ENCODE assay signal across 10 mouse cellular contexts in genomic region chr11:116127986-116128385, GRCm38 (mm10). TPM values are rescaled to one million over a fixed set of nuclear protein-coding genes. Genes with fewer than 3 reads are reported as not detected.
DNase-seq lines count a peak whose midpoint lies in the region; ATAC-seq and TF ChIP-seq lines count a peak whose summit lies in the region.
"Had no signal": no experiment of that assay in that cellular context is flagged by ENCODE, and none has a peak within 500 bp of the region (broad histone marks: within the 10 kb centered on the region; RNA-seq: fewer than 3 reads in every experiment).

No protein-coding gene starts in this region.

- no peak for ATAC-seq in heart, embryonic 11.5 days (replicated peaks; ENCODE audit: insufficient number of reproducible peaks, low FRiP score, low TSS enrichment)
- no peak for ATAC-seq in lung, postnatal 0 days
- ATAC-seq in heart, embryonic 13.5 days (ENCODE audit: extremely low read depth, insufficient number of reproducible peaks, low FRiP score, low TSS enrichment), result no peak
- ATAC-seq in neural tube, embryonic 12.5 days (ENCODE audit: low FRiP score, low read depth), result no peak

- intact Hi-C loops in heart, postnatal 36 days (cut with DNase I), result loop anchor here (2.0 kb wide), 1 partner anchor 17 kb away; no protein-coding TSS in a partner anchor

- 0 out of 2 replicates have a peak, but pooled peaks cover 2% of the 10 kb centered on the region for H3K9me3 ChIP-seq in heart, embryonic 11.5 days (replicated peaks; ENCODE audit: control insufficient read depth, low read length)
- no peaks in the 10 kb centered on the region for H3K9me3 ChIP-seq in lung, postnatal 0 days (ENCODE audit: low read length)
- no peaks in the 10 kb centered on the region for H3K9me3 ChIP-seq in heart, embryonic 13.5 days
- H3K9me3 ChIP-seq in neural tube, embryonic 12.5 days, result 0 out of 2 replicates have a peak, but pooled peaks cover 3% of the 10 kb centered on the region

- WGBS in heart, embryonic 11.5 days (ENCODE audit: insufficient replicate concordance), result 87% methylated on average over 9 of the region's 9 CpGs
- 71% methylated on average over 9 of the region's 9 CpGs for WGBS in lung, postnatal 0 days
- WGBS in heart, embryonic 13.5 days, result 82% methylated on average over 9 of the region's 9 CpGs
- WGBS in neural tube, embryonic 12.5 days, result 60% methylated on average over 9 of the region's 9 CpGs

- H3K4me2 ChIP-seq in heart, embryonic 11.5 days, result no peak overlapping the region
- no peak overlapping the region for H3K4me2 ChIP-seq in lung, postnatal 0 days (replicated peaks; ENCODE audit: low read depth, low read length)
- H3K4me2 ChIP-seq in heart, embryonic 13.5 days, result peak overlapping the region; percentile 49; the same call in 1 of the 2 replicates
- peak overlapping the region; percentile 44 for H3K4me2 ChIP-seq in neural tube, embryonic 12.5 days (replicated peaks)

- H3K4me1 ChIP-seq in heart, embryonic 11.5 days (ENCODE audit: control insufficient read depth, insufficient read depth, low read length), result peaks cover 27% of the 10 kb centered on the region
- peaks cover 15% of the 10 kb centered on the region for H3K4me1 ChIP-seq in lung, postnatal 0 days (ENCODE audit: insufficient read depth, low read depth, low read length)
- H3K4me1 ChIP-seq in heart, embryonic 13.5 days, result peaks cover 38% of the 10 kb centered on the region
- H3K4me1 ChIP-seq in neural tube, embryonic 12.5 days, result peaks cover 33% of the 10 kb centered on the region

- no peaks in the 10 kb centered on the region for H3K27me3 ChIP-seq in heart, embryonic 11.5 days (ENCODE audit: control insufficient read depth, insufficient read depth, low read length)
- no peaks in the 10 kb centered on the region for H3K27me3 ChIP-seq in lung, postnatal 0 days (replicated peaks; ENCODE audit: insufficient read depth, low read length)
- H3K27me3 ChIP-seq in heart, embryonic 13.5 days (replicated peaks), result no peaks in the 10 kb centered on the region
- no peaks in the 10 kb centered on the region for H3K27me3 ChIP-seq in neural tube, embryonic 12.5 days (replicated peaks)

- no peak for DNase-seq in heart, postnatal 36 days
- DNase-seq in lung, postnatal 0 days (ENCODE audit: low spot score), result peak; percentile 19
- no peak for DNase-seq in lung, adult 18-20 months
- no peak for DNase-seq in frontal cortex, postnatal 25 days (ENCODE audit: low spot score in 2 of 2)
- no peak for DNase-seq in left cerebral cortex, adult 11 months (ENCODE audit: low spot score)
- DNase-seq: layer of hippocampus, adult 9-11 months; thymus, postnatal 4 days had no signal

- no peak overlapping the region for H3K4me3 ChIP-seq in heart, embryonic 11.5 days (ENCODE audit: low read depth, low read length)
- no peak overlapping the region for H3K4me3 ChIP-seq in lung, postnatal 0 days (ENCODE audit: low read depth, low read length)
- no peak overlapping the region for H3K4me3 ChIP-seq in heart, embryonic 13.5 days
- no peak overlapping the region for H3K4me3 ChIP-seq in neural tube, embryonic 12.5 days

- H3K9ac ChIP-seq in heart, embryonic 11.5 days (ENCODE audit: low read depth, low read length), result 0 out of 2 replicates have a peak overlapping the region, but pooled peaks have one; percentile 16
- H3K9ac ChIP-seq in lung, postnatal 0 days (replicated peaks; ENCODE audit: low read depth), result no peak overlapping the region
- H3K9ac ChIP-seq in heart, embryonic 13.5 days, result peak overlapping the region; percentile 65
- H3K9ac ChIP-seq in neural tube, embryonic 12.5 days, result no peak overlapping the region

- peaks cover 16% of the 10 kb centered on the region for H3K36me3 ChIP-seq in heart, embryonic 11.5 days (ENCODE audit: control insufficient read depth, insufficient read depth, low read length)
- H3K36me3 ChIP-seq in lung, postnatal 0 days (ENCODE audit: insufficient read depth, low read length), result 0 out of 2 replicates have a peak, but pooled peaks cover 5% of the 10 kb centered on the region
- peaks cover 55% of the 10 kb centered on the region for H3K36me3 ChIP-seq in heart, embryonic 13.5 days
- peaks cover 23% of the 10 kb centered on the region for H3K36me3 ChIP-seq in neural tube, embryonic 12.5 days

- no peak for TF ChIP-seq EP300 in lung, postnatal 0 days (IDR thresholded peaks at IDR 0.05)

- TF ChIP-seq CTCF in lung, postnatal 0 days (IDR thresholded peaks at IDR 0.05), result no peak

- H3K27ac ChIP-seq in heart, embryonic 11.5 days (ENCODE audit: low read depth, low read length), result no peak overlapping the region
- H3K27ac ChIP-seq in lung, postnatal 0 days (ENCODE audit: low read length), result no peak overlapping the region
- H3K27ac ChIP-seq in heart, embryonic 13.5 days (replicated peaks), result peak overlapping the region; percentile 73
- H3K27ac ChIP-seq in neural tube, embryonic 12.5 days, result no peak overlapping the region

RNA-seq across cellular contexts. Expression of gene Trim47, which starts 1.0 kb away (rescaled TPM):
- 38.3 and 40.2 TPM in 2 replicates for polyA plus RNA-seq in heart, embryonic 11.5 days (2014; fragmentation: Nextera tagmentation; extraction: Ambion mirVana)
- total RNA-seq in heart, postnatal 36 days (2021), result 10 to 100 TPM; 25.2 to 34.2 TPM
- polyA plus RNA-seq in lung, postnatal 0 days (2015; fragmentation: Nextera tagmentation; extraction: Ambion mirVana), result 26.3 and 28.8 TPM in 2 replicates
- polyA plus RNA-seq in heart, embryonic 13.5 days (2015; fragmentation: Nextera tagmentation; extraction: Ambion mirVana), result 46.1 and 51.1 TPM in 2 replicates
- polyA plus RNA-seq in neural tube, embryonic 12.5 days (2016; fragmentation: Nextera tagmentation; extraction: Ambion mirVana), result 3.7 and 5.0 TPM in 2 replicates

RNA-seq across cellular contexts. Expression of gene Trim65, which starts 2.9 kb away (rescaled TPM):
- polyA plus RNA-seq in heart, embryonic 11.5 days (2014; fragmentation: Nextera tagmentation; extraction: Ambion mirVana), result 3.9 and 4.5 TPM in 2 replicates
- total RNA-seq in heart, postnatal 36 days (2021), result 1 to 10 TPM; 7.4 to 7.6 TPM
- polyA plus RNA-seq in lung, postnatal 0 days (2015; fragmentation: Nextera tagmentation; extraction: Ambion mirVana), result 3.9 TPM in 2 replicates
- 4.2 and 4.3 TPM in 2 replicates for polyA plus RNA-seq in heart, embryonic 13.5 days (2015; fragmentation: Nextera tagmentation; extraction: Ambion mirVana)
- polyA plus RNA-seq in neural tube, embryonic 12.5 days (2016; fragmentation: Nextera tagmentation; extraction: Ambion mirVana), result 2.0 and 2.1 TPM in 2 replicates

RNA-seq across cellular contexts. Expression of gene Mrpl38, which starts 10.7 kb away (rescaled TPM):
- 109 and 116 TPM in 2 replicates for polyA plus RNA-seq in heart, embryonic 11.5 days (2014; fragmentation: Nextera tagmentation; extraction: Ambion mirVana)
- 10 to 100 TPM; 62.9 to 63.4 TPM for total RNA-seq in heart, postnatal 36 days (2021)
- 44.1 and 45.9 TPM in 2 replicates for polyA plus RNA-seq in lung, postnatal 0 days (2015; fragmentation: Nextera tagmentation; extraction: Ambion mirVana)
- 82.4 and 92.2 TPM in 2 replicates for polyA plus RNA-seq in heart, embryonic 13.5 days (2015; fragmentation: Nextera tagmentation; extraction: Ambion mirVana)
- 83.7 and 85.5 TPM in 2 replicates for polyA plus RNA-seq in neural tube, embryonic 12.5 days (2016; fragmentation: Nextera tagmentation; extraction: Ambion mirVana)

RNA-seq across cellular contexts. Expression of gene Fbf1, which starts 40.0 kb away (rescaled TPM):
- polyA plus RNA-seq in heart, embryonic 11.5 days (2014; fragmentation: Nextera tagmentation; extraction: Ambion mirVana), result 20.3 and 20.6 TPM in 2 replicates
- total RNA-seq in heart, postnatal 36 days (2021), result 10 to 100 TPM; 13.2 to 16.2 TPM
- polyA plus RNA-seq in lung, postnatal 0 days (2015; fragmentation: Nextera tagmentation; extraction: Ambion mirVana), result 11.9 and 16.6 TPM in 2 replicates
- polyA plus RNA-seq in heart, embryonic 13.5 days (2015; fragmentation: Nextera tagmentation; extraction: Ambion mirVana), result 22.8 and 24.4 TPM in 2 replicates
- 63.2 and 67.0 TPM in 2 replicates for polyA plus RNA-seq in neural tube, embryonic 12.5 days (2016; fragmentation: Nextera tagmentation; extraction: Ambion mirVana)

RNA-seq across cellular contexts. Expression of gene Wbp2, which starts 41.2 kb away (rescaled TPM):
- polyA plus RNA-seq in heart, embryonic 11.5 days (2014; fragmentation: Nextera tagmentation; extraction: Ambion mirVana), result 129 and 144 TPM in 2 replicates
- 100 to 1,000 TPM in 1 of 2 experiments, 10 to 100 TPM in 1; 97.0 to 106 TPM for total RNA-seq in heart, postnatal 36 days (2021)
- 84.8 and 108 TPM in 2 replicates for polyA plus RNA-seq in lung, postnatal 0 days (2015; fragmentation: Nextera tagmentation; extraction: Ambion mirVana)
- 134 and 138 TPM in 2 replicates for polyA plus RNA-seq in heart, embryonic 13.5 days (2015; fragmentation: Nextera tagmentation; extraction: Ambion mirVana)
- 97.0 and 110 TPM in 2 replicates for polyA plus RNA-seq in neural tube, embryonic 12.5 days (2016; fragmentation: Nextera tagmentation; extraction: Ambion mirVana)

Comparison
In these comparisons a context has a peak if more than half of its experiments do, and no peak if none do; other contexts are left out.
1. H3K4me2 ChIP-seq: peak in heart, embryonic 13.5 days (single experiment) and neural tube, embryonic 12.5 days (single experiment); none in heart, embryonic 11.5 days (single experiment) and lung, postnatal 0 days (single experiment).
2. H3K9ac ChIP-seq: peak in heart, embryonic 11.5 days (single experiment) and heart, embryonic 13.5 days (single experiment); none in lung, postnatal 0 days (single experiment) and neural tube, embryonic 12.5 days (single experiment).